Mouse (Mus musculus) stomach, postnatal 0 days (tissue): ENCODE results near the gene Vcl.

ENCODE experiments used
- CTCF ChIP-seq: IDR thresholded peaks from 2 replicates; pipeline ENCODE4 v1.5.1; 2016; ENCODE audit warnings: antibody characterized with exemption, low read depth, mild to moderate bottlenecking, moderate library complexity
- EP300 ChIP-seq: optimal IDR thresholded peaks from 2 replicates; pipeline ENCODE3; 2016; ENCODE audit warnings: antibody characterized with exemption

GRCm38 (mm10) chr14:21047840-21048239, 118.6 kb downstream of the Vcl start:
- TF ChIP-seq CTCF (no peak), EP300 (no peak)
